Mouse (Mus musculus) embryonic facial prominence, embryonic 11.5 days (tissue): Measurements from ENCODE around the gene Ap1s3. TPM values are rescaled to one million over a fixed set of nuclear protein-coding genes. Genes with fewer than 3 reads are reported as not detected.
"Not testable (repeated sequence)": the region's sequence is repeated elsewhere in the genome, so short reads cannot be mapped to it uniquely, and the experiment has no call there.

Experiments
- ATAC-seq: fragments of 200-750 bp; cut with Nextera tagmentation; replicated peaks from 2 replicates; pipeline ENCODE4 v1.8.0; 2017; ENCODE audit warnings: low read depth; ENCODE audit not compliant: insufficient number of reproducible peaks, low FRiP score, low TSS enrichment
- DNase-seq: peaks from one replicate; pipeline ENCODE4 v3.0.0-alpha.2; 2015; ENCODE audit warnings: low spot score
- H3K27ac ChIP-seq: fragments of 300-500 bp; sonication (generic); replicated peaks from 2 replicates; pipeline ENCODE4 v1.5.1; 2014; ENCODE audit warnings: mild to moderate bottlenecking, low read depth, low read length, control low read depth
- H3K27me3 ChIP-seq: fragments of 300-500 bp; sonication (generic); 2 replicates; pipeline ENCODE4 v1.6.1; 2014; ENCODE audit warnings: mild to moderate bottlenecking, low read length, moderate library complexity, mixed read lengths; ENCODE audit not compliant: control insufficient read depth, insufficient read depth
- H3K36me3 ChIP-seq: fragments of 300-500 bp; sonication (generic); replicated peaks from 2 replicates; pipeline ENCODE4 v1.6.1; 2014; ENCODE audit warnings: low read depth, mild to moderate bottlenecking, low read length, moderate library complexity, mixed read lengths; ENCODE audit not compliant: control insufficient read depth, insufficient read depth
- H3K4me1 ChIP-seq: fragments of 300-500 bp; sonication (generic); 2 replicates; pipeline ENCODE4 v1.6.1; 2014; ENCODE audit warnings: low read length, mixed read lengths; ENCODE audit not compliant: control insufficient read depth, insufficient read depth
- H3K4me2 ChIP-seq: fragments of 300-500 bp; sonication (generic); 2 replicates; pipeline ENCODE4 v1.6.1; 2014; ENCODE audit warnings: low read depth, mild to moderate bottlenecking, control low read depth, low read length, moderate library complexity
- H3K4me3 ChIP-seq: fragments of 300-500 bp; sonication (generic); 2 replicates; pipeline ENCODE4 v1.5.1; 2014; ENCODE audit warnings: low read depth, low read length, control low read depth
- H3K9ac ChIP-seq: fragments of 300-500 bp; sonication (generic); replicated peaks from 2 replicates; pipeline ENCODE4 v1.6.1; 2014; ENCODE audit warnings: mild to moderate bottlenecking, control low read depth, low read length
- H3K9me3 ChIP-seq: fragments of 300-500 bp; sonication (generic); replicated peaks from 2 replicates; pipeline ENCODE4 v1.6.1; 2016; ENCODE audit warnings: mild to moderate bottlenecking, low read length, inconsistent platforms, mixed read lengths; ENCODE audit not compliant: control insufficient read depth
- WGBS: fragments of 180-500 bp; shearing (Covaris S2); extraction: QIAGEN DNeasy Blood & Tissue Kit; methylation state at CpG from one replicate; pipeline ENCODE4 v1.1.7; 2014; 5-methylcytosine and 5-hydroxymethylcytosine counted together
- polyA plus RNA-seq: library from polyadenylated mRNA; unstranded; fragments of >200 nt; fragmentation: Nextera tagmentation; extraction: Ambion mirVana; gene quantifications from 2 replicates; pipeline ENCODE4 v1.2.1, GENCODE M21; 2014

Ap1s3 gene
- polyA plus RNA-seq, 1 experiment from 2014 or later, result 0.22 TPM

DNA sequence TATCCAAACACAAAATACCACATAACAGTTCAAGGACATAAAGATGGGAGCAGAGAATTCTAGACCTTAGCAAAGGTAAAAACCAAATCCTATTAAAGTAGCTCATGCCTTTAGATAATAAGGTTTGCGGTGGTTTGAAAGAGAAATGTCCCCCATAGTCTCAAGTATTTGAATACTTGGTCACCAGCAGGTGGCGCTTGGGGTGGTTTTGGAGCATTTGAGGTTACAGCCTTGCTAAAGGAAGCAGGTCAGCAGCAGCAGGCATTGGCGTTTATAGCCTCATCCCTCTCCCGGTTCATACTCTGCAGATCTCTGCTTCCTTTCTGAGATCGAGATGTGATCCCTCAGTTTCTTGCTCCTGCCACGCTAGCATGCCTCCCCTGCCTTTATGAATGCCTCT is 57.3 kb downstream of the Ap1s3 start:
- H3K9ac ChIP-seq, result no peak overlapping the region
- H3K4me1 ChIP-seq, result no peaks in the 10 kb centered on the region
- no peak for DNase-seq
- no peaks in the 10 kb centered on the region for H3K27me3 ChIP-seq
- H3K4me2 ChIP-seq, result no peak overlapping the region
- 0 out of 2 replicates have a peak, but pooled peaks cover 2% of the 10 kb centered on the region for H3K9me3 ChIP-seq
- no peaks in the 10 kb centered on the region for H3K36me3 ChIP-seq
- no peak overlapping the region for H3K4me3 ChIP-seq
- no peak for ATAC-seq
- 96% methylated on average over 6 of the region's 6 CpGs for WGBS
- H3K27ac ChIP-seq, result no peak overlapping the region

DNA sequence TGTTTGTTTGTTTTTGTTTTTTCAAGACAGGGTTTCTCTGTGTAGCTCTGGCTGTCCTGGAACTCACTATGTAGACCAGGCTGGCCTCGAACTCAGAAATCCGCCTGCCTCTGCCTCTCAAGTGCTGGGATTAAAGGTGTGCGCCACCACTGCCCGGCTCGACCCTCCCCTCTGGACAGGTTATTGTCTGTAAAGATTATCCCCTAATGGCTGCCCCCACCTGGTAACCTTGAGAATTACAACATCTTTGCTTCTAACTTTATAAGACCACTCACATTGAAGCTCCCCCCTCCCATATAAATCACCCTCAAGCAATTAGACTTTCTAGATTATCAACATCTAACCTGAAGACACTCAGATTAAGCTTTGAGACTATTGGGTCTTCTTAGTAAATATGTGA is 60.5 kb downstream of the Ap1s3 start:
- ATAC-seq, H3K9ac ChIP-seq, DNase-seq, H3K27me3 ChIP-seq, H3K4me1 ChIP-seq, H3K36me3 ChIP-seq, H3K27ac ChIP-seq, H3K4me2 ChIP-seq, H3K4me3 ChIP-seq, H3K9me3 ChIP-seq: not testable (repeated sequence)
- 97% methylated on average over 5 of the region's 5 CpGs for WGBS

DNA sequence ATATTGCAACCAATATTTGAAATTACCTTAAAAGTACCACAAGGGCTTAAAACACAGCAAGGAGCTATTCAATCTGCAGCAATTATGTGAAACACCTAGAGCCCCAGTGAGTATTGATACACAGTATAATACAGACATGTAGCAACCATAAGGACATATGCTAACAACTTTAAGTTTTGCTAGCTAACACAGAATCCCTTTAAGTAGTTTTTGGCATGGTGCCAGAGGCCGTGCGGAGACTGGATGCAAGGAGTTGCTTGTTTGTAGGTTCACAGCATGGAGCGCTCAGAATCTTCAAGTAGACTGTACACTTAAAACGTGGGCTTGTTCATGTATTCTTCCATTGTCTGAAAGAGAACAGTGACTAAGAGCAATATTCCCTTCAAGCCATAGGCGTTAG is 62.9 kb downstream of the Ap1s3 start:
- not testable (repeated sequence) for H3K27ac ChIP-seq
- DNase-seq, result peak; percentile 25

DNA sequence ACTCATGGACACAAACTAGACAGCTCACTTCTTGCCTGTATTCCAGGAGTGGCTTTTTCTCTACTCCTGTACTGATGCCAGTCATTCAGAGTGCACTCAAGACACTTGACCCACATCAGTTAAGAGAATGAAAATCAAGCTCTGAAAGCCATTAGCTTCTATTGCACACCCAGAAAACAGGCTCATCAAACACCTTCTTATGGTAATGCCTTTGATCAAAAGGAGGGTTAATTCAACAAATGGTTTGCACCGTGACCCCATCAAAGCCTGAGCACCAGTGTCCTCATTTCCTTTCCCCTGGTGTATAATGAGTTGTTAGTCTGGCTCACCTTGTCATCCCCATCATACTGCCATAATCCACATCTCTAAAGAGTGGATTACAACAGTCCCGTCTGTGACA is 69.3 kb downstream of the Ap1s3 start:
- DNase-seq, result no peak
- no peaks in the 10 kb centered on the region for H3K9me3 ChIP-seq
- no peaks in the 10 kb centered on the region for H3K4me1 ChIP-seq
- no peak overlapping the region for H3K9ac ChIP-seq
- no peak overlapping the region for H3K4me3 ChIP-seq
- H3K27ac ChIP-seq, result no peak overlapping the region
- H3K27me3 ChIP-seq, result no peaks in the 10 kb centered on the region
- ATAC-seq, result no peak
- no peak overlapping the region for H3K4me2 ChIP-seq
- no peaks in the 10 kb centered on the region for H3K36me3 ChIP-seq
- 61% methylated on average over 2 of the region's 2 CpGs for WGBS

More for the DNA sequence above, 62.9 kb downstream of the Ap1s3 start:
- H3K4me1 ChIP-seq, H3K4me3 ChIP-seq, H3K4me2 ChIP-seq, H3K36me3 ChIP-seq, H3K9ac ChIP-seq, ATAC-seq, H3K27me3 ChIP-seq, H3K9me3 ChIP-seq: not testable (repeated sequence)
- WGBS, result 76% methylated on average over 5 of the region's 5 CpGs

DNA sequence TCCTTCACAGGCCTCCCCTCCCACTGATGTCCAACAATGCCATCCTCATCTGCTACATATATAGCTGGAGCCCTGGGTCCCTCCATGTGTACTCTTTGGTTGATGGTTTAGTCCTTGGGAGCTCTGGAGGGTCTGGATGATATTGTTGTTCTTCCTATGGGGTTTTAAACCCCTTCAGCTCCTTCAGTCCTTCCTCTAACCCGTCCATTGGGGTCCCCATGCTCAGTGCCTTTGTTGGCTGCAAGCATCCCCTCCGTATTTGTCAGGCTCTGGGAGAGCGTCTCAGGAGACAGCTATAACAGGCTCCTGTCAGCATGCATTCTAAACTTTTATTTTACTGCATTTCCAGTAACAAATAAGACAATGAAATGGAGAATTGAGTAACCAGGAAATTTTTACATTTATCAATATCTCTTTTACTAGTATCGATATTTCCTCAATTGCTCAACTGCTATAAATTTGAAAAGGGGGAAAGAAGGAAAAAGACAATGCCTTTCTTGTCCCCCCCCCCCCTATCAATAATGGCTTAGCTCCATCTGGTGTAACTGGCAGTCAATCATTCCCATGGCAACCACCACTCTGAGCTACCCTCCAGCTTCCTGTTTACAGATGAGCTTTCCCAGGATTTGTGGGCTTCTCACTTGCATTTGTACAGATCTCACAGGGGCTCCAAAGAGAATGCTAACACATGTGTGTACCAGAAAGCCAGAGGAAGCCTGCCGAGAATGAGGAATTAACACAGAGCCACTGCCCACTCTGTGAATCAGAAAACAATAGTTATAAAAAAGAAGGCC is 73.2 kb downstream of the Ap1s3 start:
- Histone ChIP-seq H3K27me3 (no peaks in the 10 kb centered on the region), H3K36me3 (no peaks in the 10 kb centered on the region), H3K4me1 (no peaks in the 10 kb centered on the region), H3K27ac (no peak overlapping the region), H3K9me3 (no peaks in the 10 kb centered on the region), H3K4me3 (no peak overlapping the region), H3K9ac (no peak overlapping the region), H3K4me2 (no peak overlapping the region)
- peak; percentile 34 for DNase-seq
- ATAC-seq, result no peak; the same call in 1 of the 2 replicates
- 41% methylated on average over 5 of the region's 5 CpGs for WGBS

DNA sequence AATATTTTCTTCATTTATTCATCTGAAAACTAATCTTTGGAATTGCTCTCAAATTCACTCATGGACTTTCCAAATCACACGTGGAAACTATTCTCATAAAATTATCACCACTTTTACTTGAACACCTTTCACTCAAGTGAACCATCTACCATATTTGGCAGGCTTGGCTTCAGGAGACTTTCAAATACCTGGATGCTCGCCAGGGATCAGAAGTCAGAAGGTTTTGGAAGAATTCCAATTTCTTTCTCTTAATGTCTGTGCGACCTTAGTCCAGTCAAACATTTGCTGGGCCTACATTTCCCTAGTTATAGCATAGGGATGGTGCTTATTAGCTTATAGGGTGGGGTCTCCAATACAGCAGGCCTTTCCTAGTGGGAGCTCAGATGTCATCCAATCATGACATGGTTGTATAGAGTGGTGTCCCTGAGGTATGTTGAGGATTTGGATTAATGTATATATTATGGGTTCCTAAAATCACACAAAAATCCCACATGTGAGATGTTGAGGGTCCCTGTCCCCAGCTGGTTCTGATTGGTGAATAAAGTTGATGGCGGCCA is 79.0 kb downstream of the Ap1s3 start:
- no peaks in the 10 kb centered on the region for H3K9me3 ChIP-seq
- no peaks in the 10 kb centered on the region for H3K4me1 ChIP-seq
- H3K4me3 ChIP-seq, result no peak overlapping the region
- no peak overlapping the region for H3K4me2 ChIP-seq
- no peaks in the 10 kb centered on the region for H3K36me3 ChIP-seq
- no peak overlapping the region for H3K9ac ChIP-seq
- no peaks in the 10 kb centered on the region for H3K27me3 ChIP-seq
- no peak for DNase-seq
- ATAC-seq, result no peak
- 78% methylated on average over 4 of the region's 4 CpGs for WGBS
- no peak overlapping the region for H3K27ac ChIP-seq

DNA sequence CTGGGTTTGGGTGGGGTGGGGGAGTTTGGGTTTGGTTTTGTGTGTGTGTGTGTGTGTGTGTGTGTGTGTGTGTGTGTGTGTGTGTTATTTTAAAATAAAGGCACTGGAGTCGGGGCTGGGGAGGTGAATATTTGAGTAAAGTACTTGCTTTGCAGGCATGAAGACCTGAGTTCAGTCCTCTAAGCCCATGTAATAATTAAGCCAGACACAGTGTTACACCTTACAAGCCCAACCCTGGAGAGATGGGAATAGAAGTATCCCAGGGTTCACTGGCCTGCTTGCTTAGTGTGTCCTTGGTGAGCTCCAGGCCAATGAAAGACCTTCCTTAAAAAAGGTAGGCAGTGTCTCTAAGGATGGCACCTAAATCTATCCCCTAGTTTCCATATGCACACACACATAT is 80.7 kb downstream of the Ap1s3 start:
- no peak for ATAC-seq
- no peaks in the 10 kb centered on the region for H3K4me1 ChIP-seq
- 88% methylated on average over 1 of the region's 1 CpGs for WGBS

DNA sequence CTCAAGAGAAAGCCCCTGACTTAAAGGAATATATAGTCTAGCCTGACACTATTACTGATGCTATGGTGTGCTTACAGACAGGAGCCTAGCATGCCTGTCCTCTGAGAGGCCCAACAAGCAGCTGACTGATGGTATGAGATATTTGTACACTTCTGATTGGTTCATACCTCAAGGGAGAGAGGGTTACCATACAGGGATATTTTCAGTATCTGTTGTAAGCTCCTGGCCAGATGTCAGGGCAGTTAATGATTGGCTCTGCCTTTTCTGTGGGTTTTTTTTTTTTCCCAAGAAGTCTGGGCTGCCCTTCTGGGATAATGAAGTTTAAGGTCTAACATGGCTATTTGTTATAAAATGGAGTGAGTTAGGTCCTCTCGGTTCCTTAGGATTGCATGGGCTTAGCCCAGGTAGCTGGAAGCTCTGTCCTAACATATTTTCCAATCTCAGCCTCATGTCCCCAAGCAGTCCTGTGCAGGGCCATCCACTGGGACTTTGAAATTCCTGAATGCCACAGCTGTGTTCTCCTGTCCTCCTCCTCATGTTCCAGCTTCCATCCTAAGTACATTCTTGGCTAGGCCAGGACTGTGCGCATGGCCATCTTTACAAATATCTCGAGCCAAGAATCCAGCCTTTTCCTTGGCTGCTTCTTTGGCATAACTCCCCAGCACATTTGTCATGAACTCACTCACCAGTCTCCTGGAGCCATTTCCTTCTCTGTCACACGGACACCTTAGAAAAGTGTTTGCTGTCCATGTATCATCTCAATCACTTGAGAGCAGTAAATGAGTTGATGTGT is 81.6 kb downstream of the Ap1s3 start:
- no peaks in the 10 kb centered on the region for H3K36me3 ChIP-seq
- no peak for ATAC-seq
- H3K4me3 ChIP-seq, result no peak overlapping the region
- H3K27me3 ChIP-seq, result no peaks in the 10 kb centered on the region
- H3K9ac ChIP-seq, result no peak overlapping the region
- no peak overlapping the region for H3K4me2 ChIP-seq
- no peaks in the 10 kb centered on the region for H3K9me3 ChIP-seq
- no peak for DNase-seq
- WGBS, result 87% methylated on average over 4 of the region's 4 CpGs
- no peaks in the 10 kb centered on the region for H3K4me1 ChIP-seq
- no peak overlapping the region for H3K27ac ChIP-seq

More for the DNA sequence above, 80.7 kb downstream of the Ap1s3 start:
- no peak overlapping the region for H3K9ac ChIP-seq
- H3K4me2 ChIP-seq, result no peak overlapping the region
- H3K9me3 ChIP-seq, result no peaks in the 10 kb centered on the region
- H3K4me3 ChIP-seq, result no peak overlapping the region
- H3K27ac ChIP-seq, result no peak overlapping the region
- no peaks in the 10 kb centered on the region for H3K27me3 ChIP-seq
- no peaks in the 10 kb centered on the region for H3K36me3 ChIP-seq
- DNase-seq, result no peak
